Mouse (Mus musculus) bone marrow macrophage, adult 2 months (primary cell): Measurements from ENCODE around the gene Rab40c.

Experiments
- CTCF ChIP-seq: IDR thresholded peaks from 2 replicates; pipeline ENCODE4 v1.5.1; 2012; ENCODE audit warnings: low read depth, mild to moderate bottlenecking, low read length, moderate library complexity
- POLR2A ChIP-seq: IDR thresholded peaks from 2 replicates; pipeline ENCODE4 v1.6.1; 2012; ENCODE audit warnings: mild to moderate bottlenecking, low read depth, low read length, borderline replicate concordance

- TF ChIP-seq POLR2A (no peak), CTCF (no peak)
Observed at GRCm38 (mm10) chr17:25876347-25876915, 43.1 kb downstream of the Rab40c start.
